Mouse (Mus musculus) MEL (cell line): ENCODE results near the gene Ap4s1. TPM values are rescaled to one million over a fixed set of nuclear protein-coding genes. Genes with fewer than 3 reads are reported as not detected.

Experiments used
- DNase-seq: peaks from one replicate; pipeline ENCODE4 v3.0.0; 2011; ENCODE audit warnings: low read depth, low spot score
- H3K27ac ChIP-seq: 2 replicates; pipeline ENCODE4 v1.5.1; 2012; ENCODE audit warnings: low read depth, mild to moderate bottlenecking, control low read depth, low read length, moderate library complexity; ENCODE audit not compliant: control insufficient read depth
- H3K27me3 ChIP-seq, 2 experiments: fragments of 150-350 bp in 1 of 2; sonication (generic) in 1 of 2; 2 replicates each; pipeline ENCODE4 v1.6.1; 2012; ENCODE audit warnings: low read length in 2 of 2, mild to moderate bottlenecking in 2 of 2, improper control_type of control experiment in 1 of 2, moderate library complexity in 1 of 2; ENCODE audit not compliant: insufficient read depth in 2 of 2, control insufficient read depth in 1 of 2
- H3K36me3 ChIP-seq, 2 experiments: 2 replicates each; pipeline ENCODE4 v1.6.1; 2012 to 2014; ENCODE audit warnings: low read length in 2 of 2, improper control_type of control experiment in 1 of 2, inconsistent platforms in 1 of 2, mild to moderate bottlenecking in 1 of 2; ENCODE audit not compliant: insufficient read depth in 2 of 2, control insufficient read depth in 1 of 2
- H3K4me1 ChIP-seq, 2 experiments: fragments of 150-350 bp in 1 of 2; sonication (generic) in 1 of 2; 2 replicates each; pipeline ENCODE4 v1.6.1; 2012; ENCODE audit warnings: low read length in 2 of 2, improper control_type of control experiment in 1 of 2, mild to moderate bottlenecking in 1 of 2; ENCODE audit not compliant: insufficient read depth in 2 of 2, control insufficient read depth in 1 of 2
- H3K4me3 ChIP-seq, 2 experiments: fragments of 150-350 bp in 1 of 2; sonication (generic) in 1 of 2; 2 replicates each; pipeline ENCODE4 v1.5.1; 2012; ENCODE audit warnings: low read depth in 2 of 2, low read length in 2 of 2, mild to moderate bottlenecking in 2 of 2, moderate library complexity in 2 of 2, control low read depth in 1 of 2, improper control_type of control experiment in 1 of 2; ENCODE audit not compliant: control insufficient read depth in 1 of 2, insufficient read depth in 1 of 2
- H3K79me2 ChIP-seq: 2 replicates; pipeline ENCODE4 v1.6.1; 2012; ENCODE audit warnings: mild to moderate bottlenecking, low read length, moderate library complexity; ENCODE audit not compliant: control insufficient read depth, poor library complexity, insufficient read depth
- H3K9ac ChIP-seq: 2 replicates; pipeline ENCODE4 v1.6.1; 2012; ENCODE audit warnings: low read depth, mild to moderate bottlenecking, control low read depth, low read length, moderate library complexity; ENCODE audit not compliant: control insufficient read depth, poor library complexity, severe bottlenecking
- H3K9me3 ChIP-seq: fragments of 150-350 bp; sonication (generic); replicated peaks from 2 replicates; pipeline ENCODE4 v1.6.1; 2012; ENCODE audit warnings: mild to moderate bottlenecking, low read length, improper control_type of control experiment, moderate library complexity; ENCODE audit not compliant: insufficient read depth
- CTCF ChIP-seq, 3 experiments: IDR thresholded peaks in 2 of 3; conservative IDR thresholded peaks in 1 of 3; 2 replicates each; pipeline ENCODE4 v1.5.1; 2011 to 2012; ENCODE audit warnings: low read length in 3 of 3, low read depth in 2 of 3, mild to moderate bottlenecking in 2 of 3, improper control_type of control experiment in 1 of 3, inconsistent platforms in 1 of 3, mixed read lengths in 1 of 3, moderate library complexity in 1 of 3; ENCODE audit not compliant: control insufficient read depth in 1 of 3, insufficient read depth in 1 of 3, poor library complexity in 1 of 3, severe bottlenecking in 1 of 3
- ELF1 ChIP-seq: IDR thresholded peaks from 2 replicates; pipeline ENCODE4 v1.6.1; 2014; ENCODE audit warnings: low read depth, mild to moderate bottlenecking, inconsistent platforms, low read length, improper control_type of control experiment, moderate library complexity
- GABPA ChIP-seq: IDR thresholded peaks from 2 replicates; pipeline ENCODE4 v1.6.1; 2012; ENCODE audit warnings: low read depth, mild to moderate bottlenecking, inconsistent platforms, low read length, improper control_type of control experiment, moderate library complexity
- JUND ChIP-seq: IDR thresholded peaks from 2 replicates; pipeline ENCODE4 v1.6.1; 2011; ENCODE audit warnings: low read depth, mild to moderate bottlenecking, improper control_type of control experiment, low read length
- KAT2A ChIP-seq: conservative IDR thresholded peaks from 2 replicates; pipeline ENCODE4 v1.6.1; 2012; ENCODE audit warnings: low read depth, low read length, improper control_type of control experiment, inconsistent platforms
- MAX ChIP-seq: IDR thresholded peaks from 2 replicates; pipeline ENCODE4 v1.6.1; 2011; ENCODE audit warnings: low read length, improper control_type of control experiment
- MEF2A ChIP-seq: IDR thresholded peaks from 2 replicates; pipeline ENCODE4 v1.6.1; 2014; ENCODE audit warnings: low read depth, mild to moderate bottlenecking, inconsistent platforms, low read length, improper control_type of control experiment; ENCODE audit not compliant: poor library complexity, insufficient replicate concordance, severe bottlenecking; ENCODE audit errors: extremely low read depth
- MXI1 ChIP-seq: IDR thresholded peaks from 2 replicates; pipeline ENCODE4 v1.6.1; 2011; ENCODE audit warnings: mild to moderate bottlenecking, low read depth, low read length, improper control_type of control experiment
- MYB ChIP-seq: IDR thresholded peaks from 2 replicates; pipeline ENCODE4 v1.6.1; 2011; ENCODE audit warnings: mild to moderate bottlenecking, low read depth, low read length, improper control_type of control experiment
- NELFE ChIP-seq: IDR thresholded peaks from 2 replicates; pipeline ENCODE4 v1.6.1; 2011; ENCODE audit warnings: low read depth, low read length, improper control_type of control experiment
- NRF1 ChIP-seq: IDR thresholded peaks from 2 replicates; pipeline ENCODE4 v1.6.1; 2014; ENCODE audit warnings: low read depth, mild to moderate bottlenecking, inconsistent platforms, low read length, improper control_type of control experiment, moderate library complexity; ENCODE audit not compliant: poor library complexity, insufficient read depth, severe bottlenecking
- POLR2A ChIP-seq, 2 experiments: IDR thresholded peaks; 2 replicates each; pipeline ENCODE4 v1.6.1; 2011 to 2012; ENCODE audit warnings: low read length in 2 of 2, mild to moderate bottlenecking in 2 of 2, control low read depth in 1 of 2, improper control_type of control experiment in 1 of 2, low read depth in 1 of 2, moderate library complexity in 1 of 2; ENCODE audit not compliant: control insufficient read depth in 1 of 2, insufficient read depth in 1 of 2, poor library complexity in 1 of 2
- RCOR1 ChIP-seq: IDR thresholded peaks from 2 replicates; pipeline ENCODE4 v1.6.1; 2012; ENCODE audit warnings: low read depth, mild to moderate bottlenecking, inconsistent platforms, low read length, improper control_type of control experiment
- TBP ChIP-seq: IDR thresholded peaks from 2 replicates; pipeline ENCODE4 v1.8.0; 2011; ENCODE audit warnings: low read depth, low read length, improper control_type of control experiment
- UBTF ChIP-seq: IDR thresholded peaks from 2 replicates; pipeline ENCODE4 v1.6.1; 2012; ENCODE audit warnings: low read depth, mild to moderate bottlenecking, inconsistent platforms, low read length, improper control_type of control experiment, moderate library complexity, borderline replicate concordance; ENCODE audit not compliant: insufficient read depth
- USF1 ChIP-seq: IDR thresholded peaks from 2 replicates; pipeline ENCODE4 v1.6.1; 2014; ENCODE audit warnings: low read depth, mild to moderate bottlenecking, inconsistent platforms, low read length, improper control_type of control experiment, moderate library complexity
- USF2 ChIP-seq, 2 experiments: IDR thresholded peaks; 2 replicates each; pipeline ENCODE4 v1.6.1; 2011 to 2012; ENCODE audit warnings: improper control_type of control experiment in 2 of 2, low read length in 2 of 2, borderline replicate concordance in 1 of 2, inconsistent platforms in 1 of 2, low read depth in 1 of 2, mild to moderate bottlenecking in 1 of 2; ENCODE audit not compliant: insufficient read depth in 1 of 2
- ZMIZ1 ChIP-seq: IDR thresholded peaks from 2 replicates; pipeline ENCODE4 v1.6.1; 2012; ENCODE audit warnings: low read depth, mild to moderate bottlenecking, inconsistent platforms, low read length, improper control_type of control experiment, moderate library complexity
- polyA plus RNA-seq, 2 experiments: library from polyadenylated mRNA; stranded (reverse) in 1 of 2; unstranded in 1 of 2; fragments of >175 nt in 1 of 2; fragments of >200 nt in 1 of 2; gene quantifications; 2 replicates each; pipeline versions ENCODE4 v1.2.1 to v1.2.4; 2012; ENCODE audit warnings: low replicate concordance in 2 of 2, low read depth in 1 of 2; ENCODE audit not compliant: insufficient read length in 2 of 2, insufficient read depth in 1 of 2, missing spikeins in 1 of 2
- total RNA-seq: library from RNA; depleted of rRNA; stranded (reverse); fragments of 300-350 nt; gene quantifications from 2 replicates; pipeline ENCODE4 v1.2.3, GENCODE M21; 2012

The Ap4s1 gene
- total and polyA plus RNA-seq, 3 experiments: 9.0 to 13.3 TPM; not detected in 1

DNA sequence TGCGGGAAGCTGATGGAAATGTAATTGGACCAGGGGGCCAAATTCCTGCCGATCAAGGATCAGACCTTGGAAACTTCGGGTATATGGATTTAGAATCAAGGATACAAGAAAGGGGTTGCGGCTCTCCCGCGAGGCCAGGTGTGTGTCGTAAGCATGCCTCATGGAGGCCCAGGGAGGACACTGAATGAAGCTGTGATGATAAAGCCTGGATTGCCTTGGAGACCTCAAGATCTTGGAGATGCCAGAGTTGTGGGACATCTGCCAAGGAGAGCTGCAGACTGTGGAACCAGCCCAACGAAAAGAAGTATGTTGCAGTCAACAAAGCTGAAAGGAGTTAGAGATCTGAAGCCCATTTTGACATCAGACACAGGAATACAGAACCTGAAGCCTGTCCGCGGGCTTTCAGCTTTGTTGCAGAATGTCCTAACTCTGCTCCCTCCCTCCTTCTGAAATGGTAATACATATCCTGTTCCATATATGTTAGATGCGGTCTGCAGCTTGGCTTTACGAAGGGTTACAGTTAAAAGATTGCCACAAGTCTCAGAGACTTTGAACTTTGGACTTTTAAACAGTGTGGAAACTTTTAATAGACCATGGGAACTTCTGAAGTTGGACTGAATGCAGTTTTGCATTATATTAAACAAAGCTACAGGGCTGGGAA is 65.2 kb downstream of the Ap4s1 start:
- Histone ChIP-seq H3K27ac (no peak overlapping the region), H3K36me3 (peaks cover 0 to 50% of the 10 kb centered on the region in 2 experiments; a peak in 2 of 4 replicates), H3K9ac (no peak overlapping the region), H3K79me2 (no peaks in the 10 kb centered on the region), H3K4me1 (no peaks in the 10 kb centered on the region), H3K4me3 (no peak overlapping the region)
- no peak for DNase-seq
- TF ChIP-seq POLR2A (IDR thresholded peaks at IDR 0.05; ENCODE audit: control insufficient read depth in 1 of 2, insufficient read depth in 1 of 2, low read depth in 1 of 2, low read length in 2 of 2, poor library complexity in 1 of 2): peak in 1 of 2 experiments; percentile 20; a peak in 1 of 4 replicates
- TF ChIP-seq MYB: no peak
- TF ChIP-seq, all 39 proteins: peak for 1
- no peaks in the 10 kb centered on the region for H3K9me3 ChIP-seq
- no peaks in the 10 kb centered on the region for H3K27me3 ChIP-seq

DNA sequence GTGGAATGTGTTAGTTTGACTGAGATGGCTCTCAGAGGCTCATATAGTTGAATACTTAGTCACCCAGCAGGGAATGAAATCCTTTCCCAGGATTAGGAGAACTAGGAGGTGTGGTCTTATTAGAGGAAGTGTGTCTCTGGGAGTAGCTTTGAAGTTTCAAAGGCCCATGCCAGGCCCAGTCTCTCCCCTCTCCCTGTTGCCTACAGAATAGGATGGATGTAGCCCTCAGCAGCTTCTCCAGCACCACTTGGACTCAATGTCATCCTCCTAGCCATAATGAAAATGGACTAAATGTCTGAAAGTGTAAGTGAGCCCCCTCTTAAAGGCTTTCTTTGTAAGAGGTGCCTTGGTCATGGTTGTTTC is 65.7 kb downstream of the Ap4s1 start:
- no peak overlapping the region for H3K4me3 ChIP-seq
- no peaks in the 10 kb centered on the region for H3K79me2 ChIP-seq
- H3K4me1 ChIP-seq: no peaks in the 10 kb centered on the region
- H3K27ac ChIP-seq: no peak overlapping the region
- no peak for DNase-seq
- H3K9ac ChIP-seq: no peak overlapping the region
- no peaks in the 10 kb centered on the region for H3K27me3 ChIP-seq
- H3K36me3 ChIP-seq: peaks cover 0 to 53% of the 10 kb centered on the region in 2 experiments; a peak in 2 of 4 replicates
- TF ChIP-seq ZMIZ1 (no peak), NELFE (no peak), POLR2A (IDR thresholded peaks at IDR 0.05; ENCODE audit: control insufficient read depth in 1 of 2, insufficient read depth in 1 of 2, low read depth in 1 of 2, low read length in 2 of 2, poor library complexity in 1 of 2) (peak in 1 of 2 experiments; percentile 0; a peak in 1 of 4 replicates)
- H3K9me3 ChIP-seq: no peaks in the 10 kb centered on the region

DNA sequence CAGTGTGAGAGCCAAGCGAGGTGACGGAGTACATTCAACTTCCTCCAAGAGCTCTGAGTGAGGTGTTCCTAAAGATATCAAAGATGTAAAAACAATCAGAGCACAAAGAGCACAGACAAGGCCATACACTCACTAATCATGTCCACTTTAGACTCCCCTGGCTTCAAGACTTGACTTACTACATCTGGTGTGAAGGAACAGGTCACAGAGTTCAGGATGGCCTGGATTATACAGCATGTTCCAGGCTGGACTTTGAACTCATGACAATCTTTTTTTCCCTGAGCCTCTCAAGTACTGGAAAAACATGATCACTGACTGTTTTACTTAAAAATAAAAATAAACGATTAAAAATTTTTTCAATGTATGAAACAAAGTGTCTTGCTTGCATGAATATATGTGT is 68.5 kb downstream of the Ap4s1 start:
- Histone ChIP-seq H3K27ac (no peak overlapping the region), H3K9ac (no peak overlapping the region), H3K27me3 (no peaks in the 10 kb centered on the region), H3K9me3 (no peaks in the 10 kb centered on the region), H3K79me2 (no peaks in the 10 kb centered on the region), H3K36me3 (peaks cover 0 to 55% of the 10 kb centered on the region in 2 experiments; a peak in 2 of 4 replicates), H3K4me3 (no peak overlapping the region), H3K4me1 (no peaks in the 10 kb centered on the region)
- no peak for TF ChIP-seq JUND
- TF ChIP-seq CTCF (IDR thresholded peaks at IDR 0.05 in 2 of 3, conservative IDR thresholded peaks at IDR 0.05 in 1 of 3; ENCODE audit: control insufficient read depth in 1 of 3, insufficient read depth in 1 of 3, low read depth in 2 of 3, low read length in 3 of 3, poor library complexity in 1 of 3, severe bottlenecking in 1 of 3): no peak
- no peak for TF ChIP-seq GABPA
- TF ChIP-seq KAT2A: no peak
- no peak for TF ChIP-seq MAX
- TF ChIP-seq MXI1: no peak
- no peak for TF ChIP-seq RCOR1
- TF ChIP-seq MEF2A: no peak
- no peak for TF ChIP-seq NELFE
- TF ChIP-seq ELF1: no peak
- TF ChIP-seq TBP: no peak
- no peak for TF ChIP-seq ZMIZ1
- no peak for TF ChIP-seq UBTF
- TF ChIP-seq NRF1: no peak
- no peak for TF ChIP-seq USF1
- TF ChIP-seq USF2 (IDR thresholded peaks at IDR 0.05; ENCODE audit: borderline replicate concordance in 1 of 2, insufficient read depth in 1 of 2, low read depth in 1 of 2, low read length in 2 of 2): no peak
- DNase-seq: no peak
